Mouse (Mus musculus): Measurements from ENCODE around the gene Xntrpc.

Xntrpc gene

GRCm38 (mm10) chr7:102137464-102137863, 72.0 kb downstream of the Xntrpc start:
- no peak for DNase-seq (ENCODE audit: extremely low read depth, low read depth, low spot score)

- DNase-seq (ENCODE audit: extremely low read depth, low read depth, low spot score), result no peak
These were observed 72.4 kb downstream of the Xntrpc start for GRCm38 (mm10) chr7:102137898-102138297.

Data from fat pad, adult 2 months (tissue).